Mouse (Mus musculus): ENCODE results near the gene Capn11. TPM values are rescaled to one million over a fixed set of nuclear protein-coding genes. Genes with fewer than 3 reads are reported as not detected.

The Capn11 gene
- polyA plus RNA-seq, 1 experiment from 2014 or later = 0.52 TPM

DNA sequence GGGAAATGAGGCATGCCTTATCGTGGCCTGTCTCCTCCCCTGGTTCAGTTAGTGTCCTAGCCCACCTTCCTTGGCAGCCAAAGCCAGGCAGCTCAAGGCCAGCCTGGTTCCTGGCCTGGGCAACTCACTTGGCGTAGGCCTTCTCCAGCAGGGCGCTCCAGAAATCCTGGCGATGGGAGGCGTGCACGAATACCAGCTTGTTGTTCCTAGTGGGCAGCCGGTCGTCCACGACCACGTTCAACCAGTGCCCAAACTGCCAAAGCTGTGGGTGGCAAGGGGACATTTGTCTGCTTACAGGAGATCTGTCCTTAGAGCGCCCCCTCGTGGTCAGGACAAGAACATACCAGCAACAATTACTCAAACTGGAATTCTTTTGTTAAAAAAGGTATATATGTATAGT, 16.4 kb downstream of the Capn11 start:
- H3K4me2 ChIP-seq = no peak overlapping the region
- no peak overlapping the region for H3K9ac ChIP-seq (ENCODE audit: low read length)

DNA sequence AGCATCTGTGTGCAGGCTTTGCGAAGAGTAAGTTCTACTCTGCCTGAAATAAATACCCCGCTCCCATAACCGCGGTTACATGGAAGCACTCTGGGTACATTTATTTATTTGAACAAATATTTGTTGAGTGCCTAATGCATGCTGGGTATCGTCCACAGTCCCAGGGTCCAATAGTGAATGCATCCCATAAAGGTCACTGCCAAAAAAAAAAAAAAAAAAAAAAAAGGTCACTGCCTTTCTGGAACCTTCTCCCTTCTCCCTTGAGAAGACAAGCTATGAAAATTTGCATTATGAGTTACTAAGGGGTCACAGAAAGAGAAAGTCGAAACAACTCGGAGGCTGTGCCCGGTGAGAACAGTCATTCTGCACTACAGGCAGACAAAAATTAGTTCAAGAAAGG, 17.1 kb downstream of the Capn11 start:
- DNase-seq (ENCODE audit: low spot score, missing footprints) (no peak), ATAC-seq (ENCODE audit: low FRiP score) (no peak)
- WGBS = 89% methylated on average over 8 of the region's 8 CpGs

More for the DNA sequence above, 16.4 kb downstream of the Capn11 start:
- H3K9me3 ChIP-seq (ENCODE audit: control insufficient read depth, low read length) = no peaks in the 10 kb centered on the region; the same call in 1 of the 2 replicates
- H3K27me3 ChIP-seq (ENCODE audit: control insufficient read depth, insufficient read depth, low read length) = no peaks in the 10 kb centered on the region
- H3K36me3 ChIP-seq (ENCODE audit: control insufficient read depth, insufficient read depth, low read length) = no peaks in the 10 kb centered on the region
- no peaks in the 10 kb centered on the region for H3K4me1 ChIP-seq (ENCODE audit: control insufficient read depth, insufficient read depth, low read length)
- peak; percentile 27; the same call in 1 of the 2 replicates for ATAC-seq (ENCODE audit: low FRiP score)
- H3K27ac ChIP-seq (ENCODE audit: low read depth, low read length) = no peak overlapping the region
- WGBS = 22% methylated on average over 12 of the region's 12 CpGs
- peak; percentile 93 for DNase-seq (ENCODE audit: low spot score, missing footprints)
- H3K4me3 ChIP-seq (ENCODE audit: low read depth, low read length) = no peak overlapping the region

DNA sequence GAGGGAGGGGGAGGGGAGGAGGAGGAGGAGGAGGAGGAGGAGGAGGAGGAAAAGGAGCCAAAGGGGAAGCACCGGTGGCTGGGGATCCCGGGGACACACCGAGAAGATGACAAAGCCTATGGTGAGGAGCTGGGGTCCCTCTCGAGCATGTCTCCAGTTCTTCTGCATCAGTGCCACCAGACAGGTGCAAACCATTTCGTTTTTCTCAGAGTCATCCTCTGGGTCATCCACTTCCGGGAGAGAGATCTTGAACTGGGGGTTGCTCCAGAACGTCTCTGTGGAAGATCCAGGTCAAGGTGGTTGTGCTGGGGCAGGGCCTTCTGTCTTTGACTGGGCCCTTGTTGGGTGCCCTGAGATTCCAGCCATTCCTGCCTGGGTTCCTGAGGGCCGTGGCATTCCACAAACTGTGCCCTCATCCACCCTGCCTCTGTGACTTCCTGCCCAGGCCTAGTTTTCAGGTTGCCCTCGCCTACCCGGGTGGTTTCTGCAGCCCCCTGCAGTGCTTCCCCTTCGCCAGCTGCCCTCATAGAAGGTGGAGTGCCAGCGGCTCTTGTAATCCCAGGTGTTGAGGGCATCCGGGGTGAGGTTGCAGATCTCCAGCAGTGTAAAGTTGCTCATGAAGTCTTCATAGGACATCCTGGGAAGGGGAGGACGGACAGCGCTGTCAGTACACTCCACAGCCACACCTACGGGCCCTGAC, 20.4 kb downstream of the Capn11 start:
- ATAC-seq (ENCODE audit: low FRiP score) = no peak
- 81% methylated on average over 16 of the region's 16 CpGs for WGBS
- no peak overlapping the region for H3K4me3 ChIP-seq (ENCODE audit: low read depth, low read length)
- no peaks in the 10 kb centered on the region for H3K27me3 ChIP-seq (ENCODE audit: control insufficient read depth, insufficient read depth, low read length)
- no peaks in the 10 kb centered on the region for H3K36me3 ChIP-seq (ENCODE audit: control insufficient read depth, insufficient read depth, low read length)
- H3K4me1 ChIP-seq (ENCODE audit: control insufficient read depth, insufficient read depth, low read length) = no peaks in the 10 kb centered on the region
- H3K9me3 ChIP-seq (ENCODE audit: control insufficient read depth, low read length) = no peaks in the 10 kb centered on the region
- no peak overlapping the region for H3K4me2 ChIP-seq
- DNase-seq (ENCODE audit: low spot score, missing footprints) = peak; percentile 64
- no peak overlapping the region for H3K9ac ChIP-seq (ENCODE audit: low read length)
- no peak overlapping the region for H3K27ac ChIP-seq (ENCODE audit: low read depth, low read length)

More for the DNA sequence above, 17.1 kb downstream of the Capn11 start:
- H3K27me3 ChIP-seq (ENCODE audit: control insufficient read depth, insufficient read depth, low read length) = no peaks in the 10 kb centered on the region
- no peaks in the 10 kb centered on the region; the same call in 1 of the 2 replicates for H3K9me3 ChIP-seq (ENCODE audit: control insufficient read depth, low read length)
- no peak overlapping the region for H3K4me3 ChIP-seq (ENCODE audit: low read depth, low read length)
- no peak overlapping the region for H3K27ac ChIP-seq (ENCODE audit: low read depth, low read length)
- H3K36me3 ChIP-seq (ENCODE audit: control insufficient read depth, insufficient read depth, low read length) = no peaks in the 10 kb centered on the region
- H3K4me1 ChIP-seq (ENCODE audit: control insufficient read depth, insufficient read depth, low read length) = no peaks in the 10 kb centered on the region
- no peak overlapping the region for H3K9ac ChIP-seq (ENCODE audit: low read length)
- H3K4me2 ChIP-seq = no peak overlapping the region

- H3K9ac ChIP-seq (ENCODE audit: low read length) = no peak overlapping the region
- H3K4me3 ChIP-seq (ENCODE audit: low read depth, low read length) = no peak overlapping the region
- no peak for DNase-seq (ENCODE audit: low spot score, missing footprints)
- WGBS = 77% methylated on average over 5 of the region's 5 CpGs
- no peaks in the 10 kb centered on the region for H3K27me3 ChIP-seq (ENCODE audit: control insufficient read depth, insufficient read depth, low read length)
- H3K36me3 ChIP-seq (ENCODE audit: control insufficient read depth, insufficient read depth, low read length) = no peaks in the 10 kb centered on the region
- H3K27ac ChIP-seq (ENCODE audit: low read depth, low read length) = no peak overlapping the region
- no peaks in the 10 kb centered on the region for H3K9me3 ChIP-seq (ENCODE audit: control insufficient read depth, low read length)
- ATAC-seq (ENCODE audit: low FRiP score) = no peak
- 0 out of 2 replicates have a peak, but pooled peaks cover 4% of the 10 kb centered on the region for H3K4me1 ChIP-seq (ENCODE audit: control insufficient read depth, insufficient read depth, low read length)
- no peak overlapping the region for H3K4me2 ChIP-seq
Measured at GRCm38 (mm10) chr17:45634033-45634432, 25.1 kb downstream of the Capn11 start.

GRCm38 (mm10) chr17:45631940-45632339, 27.2 kb downstream of the Capn11 start:
- 70% methylated on average over 6 of the region's 6 CpGs for WGBS
- ATAC-seq (ENCODE audit: low FRiP score) = no peak

DNA sequence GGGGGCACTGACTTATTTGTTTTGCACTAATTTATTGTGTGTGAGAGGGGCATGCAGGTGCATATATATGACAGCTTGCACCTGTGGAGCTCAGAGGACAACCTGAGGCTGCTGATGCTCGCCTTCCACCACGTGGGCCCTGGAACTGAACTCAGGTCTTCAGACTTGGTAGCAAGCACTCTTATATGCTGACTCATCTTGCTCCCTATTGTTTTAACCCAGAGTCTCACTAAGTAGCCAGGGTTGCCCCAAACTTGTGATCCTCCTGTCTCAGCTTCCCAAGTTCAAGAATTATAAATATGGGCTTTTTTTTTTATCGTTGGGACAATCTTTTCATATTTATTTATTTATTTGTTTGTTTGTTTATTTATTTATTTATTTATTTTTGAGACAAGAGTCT, 28.1 kb downstream of the Capn11 start:
- H3K27me3 ChIP-seq (ENCODE audit: control insufficient read depth, insufficient read depth, low read length) = no peaks in the 10 kb centered on the region
- DNase-seq (ENCODE audit: low spot score, missing footprints) (no peak), ATAC-seq (ENCODE audit: low FRiP score) (no peak)
- 0 out of 2 replicates have a peak, but pooled peaks cover 4% of the 10 kb centered on the region for H3K4me1 ChIP-seq (ENCODE audit: control insufficient read depth, insufficient read depth, low read length)
- H3K9me3 ChIP-seq (ENCODE audit: control insufficient read depth, low read length) = no peaks in the 10 kb centered on the region
- no peak overlapping the region for H3K9ac ChIP-seq (ENCODE audit: low read length)
- peak overlapping the region; percentile 55 for H3K4me2 ChIP-seq
- no peak overlapping the region for H3K27ac ChIP-seq (ENCODE audit: low read depth, low read length)
- 48% methylated on average over 3 of the region's 3 CpGs for WGBS
- H3K4me3 ChIP-seq (ENCODE audit: low read depth, low read length) = no peak overlapping the region
- no peaks in the 10 kb centered on the region for H3K36me3 ChIP-seq (ENCODE audit: control insufficient read depth, insufficient read depth, low read length)

More at GRCm38 (mm10) chr17:45631940-45632339, 27.2 kb downstream of the Capn11 start:
- DNase-seq (ENCODE audit: low spot score, missing footprints) = no peak
- Histone ChIP-seq H3K4me2 (no peak overlapping the region), H3K4me1 (ENCODE audit: control insufficient read depth, insufficient read depth, low read length) (0 out of 2 replicates have a peak, but pooled peaks cover 4% of the 10 kb centered on the region), H3K27me3 (ENCODE audit: control insufficient read depth, insufficient read depth, low read length) (no peaks in the 10 kb centered on the region), H3K9ac (ENCODE audit: low read length) (no peak overlapping the region), H3K36me3 (ENCODE audit: control insufficient read depth, insufficient read depth, low read length) (no peaks in the 10 kb centered on the region), H3K4me3 (ENCODE audit: low read depth, low read length) (no peak overlapping the region), H3K9me3 (ENCODE audit: control insufficient read depth, low read length) (no peaks in the 10 kb centered on the region), H3K27ac (ENCODE audit: low read depth, low read length) (no peak overlapping the region)

DNA sequence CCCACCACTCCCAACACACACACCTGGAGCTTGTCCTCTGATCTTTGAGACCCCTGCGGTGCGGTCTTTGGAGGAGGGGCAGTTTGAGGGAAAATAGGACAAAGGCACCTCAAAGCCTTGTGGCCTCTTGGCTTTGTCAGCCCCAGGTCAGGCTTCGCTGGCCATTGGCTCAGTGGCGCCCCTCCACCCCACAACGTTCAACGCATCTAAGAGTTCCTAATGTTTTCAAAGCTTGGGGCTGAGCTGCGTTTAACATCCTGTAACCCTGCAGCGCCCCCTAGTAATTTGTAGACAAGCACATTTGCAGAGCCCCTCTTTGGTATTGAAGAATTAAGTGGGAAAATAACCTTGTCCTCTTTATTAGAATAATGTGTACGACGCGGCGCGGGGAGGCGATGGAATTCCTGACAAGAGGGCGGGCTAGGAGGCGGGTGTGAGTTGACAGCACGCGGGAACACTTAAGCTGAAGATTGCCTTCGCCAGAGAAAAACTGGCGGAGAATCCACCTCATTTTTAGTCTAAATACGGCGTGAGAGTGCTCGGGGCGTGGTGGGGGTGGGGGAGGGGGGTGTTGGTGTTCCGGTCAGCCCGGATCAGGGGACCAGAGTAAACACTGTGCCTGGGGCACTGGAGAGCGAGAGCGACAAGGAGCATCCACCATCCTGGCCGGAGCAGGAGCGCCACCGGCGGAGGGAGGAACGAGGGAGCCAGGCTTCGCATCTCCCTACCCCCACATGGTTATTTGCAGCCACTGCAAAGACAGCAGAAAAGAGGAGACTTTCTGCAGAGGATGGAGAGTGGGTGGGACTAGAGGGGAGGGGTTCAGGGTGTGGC, 29.0 kb downstream of the Capn11 start:
- Histone ChIP-seq H3K4me3 (ENCODE audit: low read depth, low read length) (peak overlapping the region; percentile 30), H3K27ac (ENCODE audit: low read depth, low read length) (no peak overlapping the region), H3K4me2 (peak overlapping the region; percentile 55), H3K9ac (ENCODE audit: low read length) (peak overlapping the region; percentile 58), H3K27me3 (ENCODE audit: control insufficient read depth, insufficient read depth, low read length) (no peaks in the 10 kb centered on the region), H3K36me3 (ENCODE audit: control insufficient read depth, insufficient read depth, low read length) (no peaks in the 10 kb centered on the region), H3K4me1 (ENCODE audit: control insufficient read depth, insufficient read depth, low read length) (0 out of 2 replicates have a peak, but pooled peaks cover 4% of the 10 kb centered on the region), H3K9me3 (ENCODE audit: control insufficient read depth, low read length) (no peaks in the 10 kb centered on the region)
- ATAC-seq (ENCODE audit: low FRiP score) (peak; percentile 84), DNase-seq (ENCODE audit: low spot score, missing footprints) (peak; percentile 96)
- WGBS = 2% methylated on average over 34 of the region's 34 CpGs

DNA sequence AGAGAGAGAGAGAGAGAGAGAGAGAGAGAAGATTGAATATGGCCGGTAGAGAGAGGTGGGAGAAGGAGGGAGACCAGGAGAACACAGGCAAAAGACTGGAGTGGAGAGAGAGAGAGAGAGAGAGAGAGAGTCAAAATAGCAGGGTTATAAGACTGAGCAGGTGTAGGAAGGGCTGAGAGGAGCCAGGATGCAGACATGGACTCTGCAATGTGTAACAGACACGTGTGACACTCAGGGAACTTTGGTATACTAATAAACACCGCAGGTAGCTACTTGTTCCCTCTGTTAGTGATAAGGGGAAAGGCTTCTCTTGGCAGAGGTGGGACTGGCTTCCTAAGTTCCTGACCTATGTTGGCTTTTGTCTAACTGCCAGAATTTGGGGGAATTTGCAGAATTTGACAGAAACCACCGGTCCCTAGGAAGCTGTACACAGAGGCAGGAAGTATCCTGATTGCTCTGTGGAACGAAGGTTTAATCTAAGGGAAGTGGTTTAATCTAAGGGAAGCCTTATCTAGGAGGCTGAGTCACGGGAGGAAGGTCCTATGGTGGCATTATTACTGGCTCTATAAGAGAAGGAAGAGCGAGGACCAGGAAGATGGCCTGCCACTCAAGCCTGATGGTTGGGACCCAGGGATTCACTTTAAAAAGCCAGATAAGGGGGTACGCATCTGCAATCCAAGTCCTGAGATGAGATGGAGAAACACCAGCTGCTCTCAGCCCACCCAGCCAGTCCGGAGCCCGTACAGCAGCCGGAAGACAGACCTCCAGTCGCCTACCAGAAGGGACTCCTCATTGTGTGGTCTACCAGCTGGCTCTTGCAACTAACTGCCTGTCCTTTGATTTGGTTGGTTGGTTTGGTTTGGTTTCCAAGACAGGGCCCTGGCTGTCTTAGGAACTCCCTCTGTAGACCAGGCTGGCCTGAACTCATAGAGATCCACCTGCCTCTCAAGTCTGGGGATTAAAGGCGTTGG, 30.0 kb downstream of the Capn11 start:
- H3K4me1 ChIP-seq (ENCODE audit: control insufficient read depth, insufficient read depth, low read length) = 0 out of 2 replicates have a peak, but pooled peaks cover 4% of the 10 kb centered on the region
- H3K36me3 ChIP-seq (ENCODE audit: control insufficient read depth, insufficient read depth, low read length) = no peaks in the 10 kb centered on the region
- no peaks in the 10 kb centered on the region for H3K9me3 ChIP-seq (ENCODE audit: control insufficient read depth, low read length)
- no peak overlapping the region for H3K4me3 ChIP-seq (ENCODE audit: low read depth, low read length)
- peak; percentile 85 for DNase-seq (ENCODE audit: low spot score, missing footprints)
- no peak overlapping the region for H3K9ac ChIP-seq (ENCODE audit: low read length)
- H3K4me2 ChIP-seq = peak overlapping the region; percentile 55
- no peaks in the 10 kb centered on the region for H3K27me3 ChIP-seq (ENCODE audit: control insufficient read depth, insufficient read depth, low read length)
- H3K27ac ChIP-seq (ENCODE audit: low read depth, low read length) = no peak overlapping the region
- WGBS = 68% methylated on average over 13 of the region's 13 CpGs
- ATAC-seq (ENCODE audit: low FRiP score) = peak; percentile 13; the same call in 1 of the 2 replicates
